Mouse (Mus musculus) heart, embryonic 15.5 days (tissue): ENCODE results near the gene Msi2. TPM values are rescaled to one million over a fixed set of nuclear protein-coding genes. Genes with fewer than 3 reads are reported as not detected.
A peak's percentile ranks its signal among the peaks of the same experiment; 100 is the strongest.

Source experiments
- ATAC-seq: fragments of 200-750 bp; cut with Nextera tagmentation; replicated peaks from 2 replicates; pipeline ENCODE4 v1.8.0; 2017; ENCODE audit warnings: low read depth, moderate TSS enrichment; ENCODE audit not compliant: insufficient number of reproducible peaks, insufficient read depth, low FRiP score
- H3K27ac ChIP-seq: fragments of 300-500 bp; sonication (generic); 2 replicates; pipeline ENCODE4 v1.5.1; 2015; ENCODE audit warnings: mild to moderate bottlenecking, inconsistent platforms
- H3K27me3 ChIP-seq: fragments of 300-500 bp; sonication (generic); 2 replicates; pipeline ENCODE4 v1.6.1; 2015; ENCODE audit warnings: inconsistent platforms
- H3K36me3 ChIP-seq: fragments of 300-500 bp; sonication (generic); 2 replicates; pipeline ENCODE4 v1.6.1; 2015; ENCODE audit warnings: mild to moderate bottlenecking, inconsistent platforms
- H3K4me1 ChIP-seq: fragments of 300-500 bp; sonication (generic); replicated peaks from 2 replicates; pipeline ENCODE4 v1.6.1; 2015; ENCODE audit warnings: inconsistent platforms
- H3K4me2 ChIP-seq: fragments of 300-500 bp; sonication (generic); 2 replicates; pipeline ENCODE4 v1.6.1; 2015; ENCODE audit warnings: inconsistent platforms, mild to moderate bottlenecking, moderate library complexity
- H3K4me3 ChIP-seq: fragments of 300-500 bp; sonication (generic); 2 replicates; pipeline ENCODE4 v1.5.1; 2015; ENCODE audit warnings: mild to moderate bottlenecking, inconsistent platforms
- H3K9ac ChIP-seq: fragments of 300-500 bp; sonication (generic); 2 replicates; pipeline ENCODE4 v1.6.1; 2015; ENCODE audit warnings: mild to moderate bottlenecking, inconsistent platforms
- H3K9me3 ChIP-seq: fragments of 300-500 bp; sonication (generic); replicated peaks from 2 replicates; pipeline ENCODE4 v1.6.1; 2016; ENCODE audit warnings: inconsistent platforms
- WGBS: fragments of 180-500 bp; shearing (Covaris S2); methylation state at CpG from one replicate; pipeline ENCODE4 v1.1.7; 2015; ENCODE audit warnings: mixed read lengths; 5-methylcytosine and 5-hydroxymethylcytosine counted together
- polyA plus RNA-seq: library from polyadenylated mRNA; unstranded; fragments of >200 nt; fragmentation: Nextera tagmentation; extraction: Ambion mirVana; gene quantifications from 2 replicates; pipeline ENCODE4 v1.2.1, GENCODE M21; 2015

Gene Msi2
- polyA plus RNA-seq, 1 experiment from 2014 or later: 19.6 TPM

GRCm38 (mm10) chr11:88424034-88424767, 294.1 kb downstream of the Msi2 start:
- Histone ChIP-seq H3K27ac (0 out of 2 replicates have a peak overlapping the region, but pooled peaks have one; percentile 32), H3K4me3 (no peak overlapping the region), H3K9me3 (no peaks in the 10 kb centered on the region), H3K4me2 (no peak overlapping the region), H3K27me3 (no peaks in the 10 kb centered on the region), H3K9ac (no peak overlapping the region), H3K36me3 (no peaks in the 10 kb centered on the region), H3K4me1 (peaks cover 51% of the 10 kb centered on the region)
- no peak for ATAC-seq
- 72% methylated on average over 20 of the region's 20 CpGs for WGBS

GRCm38 (mm10) chr11:88421057-88421578, 297.2 kb downstream of the Msi2 start:
- Histone ChIP-seq H3K36me3 (no peaks in the 10 kb centered on the region), H3K27me3 (no peaks in the 10 kb centered on the region), H3K4me1 (peaks cover 62% of the 10 kb centered on the region), H3K9ac (no peak overlapping the region), H3K27ac (no peak overlapping the region), H3K4me3 (no peak overlapping the region), H3K9me3 (no peaks in the 10 kb centered on the region), H3K4me2 (no peak overlapping the region)
- ATAC-seq: no peak
- 60% methylated on average over 9 of the region's 9 CpGs for WGBS

GRCm38 (mm10) chr11:88419657-88420366, 298.5 kb downstream of the Msi2 start:
- WGBS: 62% methylated on average over 9 of the region's 9 CpGs
- H3K27me3 ChIP-seq: no peaks in the 10 kb centered on the region
- H3K27ac ChIP-seq: peak overlapping the region; percentile 83
- no peak for ATAC-seq
- H3K4me1 ChIP-seq: peaks cover 57% of the 10 kb centered on the region
- no peak overlapping the region for H3K4me2 ChIP-seq
- no peak overlapping the region for H3K9ac ChIP-seq
- no peak overlapping the region for H3K4me3 ChIP-seq
- no peaks in the 10 kb centered on the region for H3K36me3 ChIP-seq
- no peaks in the 10 kb centered on the region for H3K9me3 ChIP-seq

- 25% methylated on average over 7 of the region's 7 CpGs for WGBS
- Histone ChIP-seq H3K27me3 (no peaks in the 10 kb centered on the region), H3K4me3 (no peak overlapping the region), H3K9me3 (no peaks in the 10 kb centered on the region), H3K27ac (peak overlapping the region; percentile 83), H3K9ac (no peak overlapping the region), H3K36me3 (no peaks in the 10 kb centered on the region), H3K4me1 (peaks cover 57% of the 10 kb centered on the region), H3K4me2 (peak overlapping the region; percentile 29)
- peak; percentile 67 for ATAC-seq
Observed at GRCm38 (mm10) chr11:88419064-88419463, 299.2 kb downstream of the Msi2 start.

GRCm38 (mm10) chr11:88414157-88414870, 304.0 kb downstream of the Msi2 start:
- H3K27me3 ChIP-seq: no peaks in the 10 kb centered on the region
- WGBS: 47% methylated on average over 18 of the region's 18 CpGs
- no peak overlapping the region for H3K9ac ChIP-seq
- peak overlapping the region; percentile 61 for H3K27ac ChIP-seq
- peaks cover 42% of the 10 kb centered on the region for H3K4me1 ChIP-seq
- H3K9me3 ChIP-seq: no peaks in the 10 kb centered on the region
- ATAC-seq: no peak
- H3K4me3 ChIP-seq: no peak overlapping the region
- H3K36me3 ChIP-seq: 0 out of 2 replicates have a peak, but pooled peaks cover 6% of the 10 kb centered on the region
- H3K4me2 ChIP-seq: no peak overlapping the region

GRCm38 (mm10) chr11:88412423-88413094, 305.8 kb downstream of the Msi2 start:
- ATAC-seq: no peak
- no peak overlapping the region for H3K4me2 ChIP-seq

GRCm38 (mm10) chr11:88408305-88408704, 310.0 kb downstream of the Msi2 start:
- peaks cover 60% of the 10 kb centered on the region for H3K4me1 ChIP-seq
- H3K4me3 ChIP-seq: no peak overlapping the region
- no peaks in the 10 kb centered on the region for H3K9me3 ChIP-seq
- 0 out of 2 replicates have a peak, but pooled peaks cover 8% of the 10 kb centered on the region for H3K36me3 ChIP-seq
- no peaks in the 10 kb centered on the region for H3K27me3 ChIP-seq
- 73% methylated on average over 8 of the region's 8 CpGs for WGBS
- H3K27ac ChIP-seq: peak overlapping the region; percentile 48; the same call in 1 of the 2 replicates
- H3K9ac ChIP-seq: no peak overlapping the region
- no peak overlapping the region for H3K4me2 ChIP-seq
- no peak for ATAC-seq

More at GRCm38 (mm10) chr11:88412423-88413094, 305.8 kb downstream of the Msi2 start:
- Histone ChIP-seq H3K4me3 (no peak overlapping the region), H3K27ac (no peak overlapping the region), H3K36me3 (0 out of 2 replicates have a peak, but pooled peaks cover 8% of the 10 kb centered on the region), H3K9ac (no peak overlapping the region), H3K4me1 (peaks cover 41% of the 10 kb centered on the region), H3K27me3 (no peaks in the 10 kb centered on the region), H3K9me3 (no peaks in the 10 kb centered on the region)
- WGBS: 51% methylated on average over 5 of the region's 5 CpGs

GRCm38 (mm10) chr11:88406408-88406915, 311.9 kb downstream of the Msi2 start:
- H3K36me3 ChIP-seq: 0 out of 2 replicates have a peak, but pooled peaks cover 8% of the 10 kb centered on the region
- no peak overlapping the region for H3K9ac ChIP-seq
- H3K4me2 ChIP-seq: no peak overlapping the region
- H3K27ac ChIP-seq: peak overlapping the region; percentile 95
- H3K9me3 ChIP-seq: no peaks in the 10 kb centered on the region
- no peak for ATAC-seq
- WGBS: 77% methylated on average over 3 of the region's 3 CpGs
- no peaks in the 10 kb centered on the region for H3K27me3 ChIP-seq
- H3K4me1 ChIP-seq: peaks cover 73% of the 10 kb centered on the region
- H3K4me3 ChIP-seq: no peak overlapping the region

GRCm38 (mm10) chr11:88404816-88405613, 313.3 kb downstream of the Msi2 start:
- 0 out of 2 replicates have a peak, but pooled peaks cover 8% of the 10 kb centered on the region for H3K36me3 ChIP-seq
- H3K9ac ChIP-seq: peak overlapping the region; percentile 26
- H3K9me3 ChIP-seq: no peaks in the 10 kb centered on the region
- H3K27ac ChIP-seq: peak overlapping the region; percentile 95
- peak; percentile 85 for ATAC-seq
- H3K27me3 ChIP-seq: no peaks in the 10 kb centered on the region
- peak overlapping the region; percentile 51 for H3K4me2 ChIP-seq
- 17% methylated on average over 17 of the region's 17 CpGs for WGBS
- H3K4me3 ChIP-seq: peak overlapping the region; percentile 17; the same call in 1 of the 2 replicates
- peaks cover 88% of the 10 kb centered on the region for H3K4me1 ChIP-seq

- Histone ChIP-seq H3K27me3 (no peaks in the 10 kb centered on the region), H3K9me3 (no peaks in the 10 kb centered on the region), H3K9ac (peak overlapping the region; percentile 20), H3K4me1 (peaks cover 92% of the 10 kb centered on the region), H3K4me2 (peak overlapping the region; percentile 51), H3K36me3 (0 out of 2 replicates have a peak, but pooled peaks cover 2% of the 10 kb centered on the region), H3K27ac (peak overlapping the region; percentile 95), H3K4me3 (no peak overlapping the region)
- WGBS: 47% methylated on average over 5 of the region's 5 CpGs
- no peak for ATAC-seq
Observed at GRCm38 (mm10) chr11:88404247-88404677, 314.1 kb downstream of the Msi2 start.
